ENCODE assay signal across 16 mouse cellular contexts in genomic region chr1:170795741-170796347, GRCm38 (mm10).
A peak's percentile ranks its signal among the peaks of the same experiment; 100 is the strongest.
DNase-seq lines count a peak whose midpoint lies in the region; ATAC-seq and TF ChIP-seq lines count a peak whose summit lies in the region.
"Had no signal": no experiment of that assay in that cellular context is flagged by ENCODE, and none has a peak within 500 bp of the region (broad histone marks: within the 10 kb centered on the region; RNA-seq: fewer than 3 reads in every experiment).

No protein-coding gene starts in this region.

- TF ChIP-seq CTCF in liver, adult 2 months (IDR thresholded peaks at IDR 0.05; ENCODE audit: low read depth, low read length), result no peak

- WGBS in liver, adult 2 months, result 76% methylated on average over 9 of the region's 9 CpGs
- WGBS in liver, embryonic 11.5 days, result 68% methylated on average over 9 of the region's 9 CpGs
- 89% methylated on average over 9 of the region's 9 CpGs for WGBS in forebrain, embryonic 10.5 days

- no peak overlapping the region for H3K27ac ChIP-seq in liver, adult 2 months (replicated peaks; ENCODE audit: insufficient read depth, low read depth, low read length)
- no peak overlapping the region for H3K27ac ChIP-seq in liver, embryonic 11.5 days (ENCODE audit: low read depth, low read length)
- peak overlapping the region; percentile 72 for H3K27ac ChIP-seq in brown adipose tissue, adult 24 weeks (replicated peaks; ENCODE audit: low read depth, low read length)
- H3K27ac ChIP-seq in forebrain, embryonic 10.5 days, result no peak overlapping the region
- H3K27ac ChIP-seq: heart, embryonic 15.5 days; hindbrain, embryonic 13.5 days; liver, embryonic 15.5 days; midbrain, embryonic 12.5 days had no signal

- H3K79me2 ChIP-seq in liver, adult 2 months (ENCODE audit: control insufficient read depth, insufficient read depth, low read length), result no peaks in the 10 kb centered on the region

- TF ChIP-seq POLR2A in liver, adult 2 months (IDR thresholded peaks at IDR 0.05; ENCODE audit: extremely low read depth, insufficient read depth, low read length), result no peak

- no peak overlapping the region for H3K4me2 ChIP-seq in liver, embryonic 11.5 days
- H3K4me2 ChIP-seq: heart, embryonic 15.5 days; hindbrain, embryonic 13.5 days; liver, embryonic 15.5 days; midbrain, embryonic 12.5 days had no signal

- no peak overlapping the region for H3K4me3 ChIP-seq in liver, adult 2 months (ENCODE audit: insufficient read depth, low read depth, low read length)
- H3K4me3 ChIP-seq in liver, embryonic 11.5 days (ENCODE audit: low read depth, low read length), result no peak overlapping the region
- H3K4me3 ChIP-seq in brown adipose tissue, adult 24 weeks (ENCODE audit: insufficient read depth, low read depth, low read length), result no peak overlapping the region
- H3K4me3 ChIP-seq in megakaryocyte, embryonic 14.5 days (replicated peaks), result peak overlapping the region; percentile 67
- no peak overlapping the region for H3K4me3 ChIP-seq in forebrain, embryonic 10.5 days
- H3K4me3 ChIP-seq: heart, embryonic 15.5 days; hindbrain, embryonic 13.5 days; liver, embryonic 15.5 days; midbrain, embryonic 12.5 days had no signal

- peaks cover 29% of the 10 kb centered on the region for H3K36me3 ChIP-seq in liver, adult 2 months (ENCODE audit: control insufficient read depth, insufficient read depth, low read length)
- H3K36me3 ChIP-seq in liver, embryonic 11.5 days (ENCODE audit: control insufficient read depth, insufficient read depth, low read length), result peaks cover 2% of the 10 kb centered on the region; the same call in 1 of the 2 replicates
- H3K36me3 ChIP-seq in megakaryocyte, embryonic 14.5 days (replicated peaks; ENCODE audit: low read length), result peaks cover 97% of the 10 kb centered on the region
- H3K36me3 ChIP-seq in forebrain, embryonic 10.5 days (replicated peaks), result peaks cover 8% of the 10 kb centered on the region

- H3K4me1 ChIP-seq in liver, adult 2 months (ENCODE audit: control insufficient read depth, insufficient read depth, low read length), result peaks cover 2% of the 10 kb centered on the region; the same call in 1 of the 2 replicates
- H3K4me1 ChIP-seq in liver, embryonic 11.5 days (replicated peaks; ENCODE audit: control insufficient read depth, insufficient read depth, low read length), result no peaks in the 10 kb centered on the region
- H3K4me1 ChIP-seq in brown adipose tissue, adult 24 weeks (ENCODE audit: control insufficient read depth, insufficient read depth, insufficient read length, low read length), result no peaks in the 10 kb centered on the region
- peaks cover 48% of the 10 kb centered on the region for H3K4me1 ChIP-seq in megakaryocyte, embryonic 14.5 days
- no peaks in the 10 kb centered on the region for H3K4me1 ChIP-seq in forebrain, embryonic 10.5 days
- H3K4me1 ChIP-seq: hindbrain, embryonic 13.5 days; liver, embryonic 15.5 days; midbrain, embryonic 12.5 days had no signal

- no peaks in the 10 kb centered on the region for H3K27me3 ChIP-seq in liver, adult 2 months (ENCODE audit: control insufficient read depth, insufficient read depth, low read length)
- no peaks in the 10 kb centered on the region for H3K27me3 ChIP-seq in liver, embryonic 11.5 days (replicated peaks; ENCODE audit: control insufficient read depth, insufficient read depth, low read length)
- H3K27me3 ChIP-seq in megakaryocyte, embryonic 14.5 days (replicated peaks), result no peaks in the 10 kb centered on the region
- H3K27me3 ChIP-seq in forebrain, embryonic 10.5 days (ENCODE audit: poor library complexity, severe bottlenecking), result no peaks in the 10 kb centered on the region
- H3K27me3 ChIP-seq: heart, embryonic 15.5 days; hindbrain, embryonic 13.5 days; liver, embryonic 15.5 days; midbrain, embryonic 12.5 days; Patski had no signal

- no peak overlapping the region for H3K9ac ChIP-seq in liver, adult 2 months (ENCODE audit: low read depth, low read length)
- H3K9ac ChIP-seq in liver, embryonic 11.5 days (ENCODE audit: low read depth, low read length), result no peak overlapping the region
- H3K9ac ChIP-seq: heart, embryonic 15.5 days; hindbrain, embryonic 13.5 days; liver, embryonic 15.5 days; midbrain, embryonic 12.5 days had no signal

- H3K9me3 ChIP-seq in liver, embryonic 11.5 days (ENCODE audit: control insufficient read depth, low read length), result no peaks in the 10 kb centered on the region
- no peaks in the 10 kb centered on the region for H3K9me3 ChIP-seq in megakaryocyte, embryonic 14.5 days
- no peaks in the 10 kb centered on the region for H3K9me3 ChIP-seq in forebrain, embryonic 10.5 days
- H3K9me3 ChIP-seq: heart, embryonic 15.5 days; hindbrain, embryonic 13.5 days; liver, embryonic 15.5 days; midbrain, embryonic 12.5 days had no signal

- peak; percentile 33 for DNase-seq in liver, adult 2 months (ENCODE audit: extremely low read depth, low read depth, low spot score)
- DNase-seq in liver, embryonic 11.5 days (ENCODE audit: low spot score), result no peak
- peak; percentile 80 for DNase-seq in A20 (ENCODE audit: low read depth, low spot score)
- DNase-seq in ovary, postnatal 14 days (ENCODE audit: low spot score), result no peak
- DNase-seq in forebrain, embryonic 10.5 days (ENCODE audit: extremely low spot score, low spot score), result no peak
- no peak for DNase-seq in adrenal gland, adult 8-10 months
- DNase-seq: kidney, postnatal 14 days; right cerebral cortex, postnatal 25 days had no signal

- ATAC-seq in liver, embryonic 11.5 days (replicated peaks; ENCODE audit: low FRiP score), result no peak
- ATAC-seq: intestine, embryonic 16.5 days; Patski had no signal

Comparison
In these comparisons a context has a peak if more than half of its experiments do, and no peak if none do; other contexts are left out.
1. DNase-seq: peak in liver, adult 2 months (single experiment) and A20 (single experiment); none in liver, embryonic 11.5 days (single experiment), ovary, postnatal 14 days (single experiment), forebrain, embryonic 10.5 days (single experiment) and adrenal gland, adult 8-10 months (single experiment).